Mouse (Mus musculus) adrenal gland (tissue): Measurements from ENCODE around the gene Pik3cb.

Experiments
- intact Hi-C: fragments of 180-260 bp; cut with DNase I; formaldehyde crosslinking; loops from one replicate; pipeline ENCODE4 v1.15.1; 2025

Gene Pik3cb

GRCm38 (mm10) chr9:99146855-99147735, 6.7 kb upstream of the Pik3cb start:
- intact Hi-C loops, result no loop called here

- intact Hi-C loops, result no loop called here
Measured at GRCm38 (mm10) chr9:99145756-99146155, 5.3 kb upstream of the Pik3cb start.

GRCm38 (mm10) chr9:99144416-99144989, 4.1 kb upstream of the Pik3cb start:
- intact Hi-C loops, result no loop called here

GRCm38 (mm10) chr9:99141618-99142017, 1.2 kb upstream of the Pik3cb start:
- intact Hi-C loops, result no loop called here

GRCm38 (mm10) chr9:99141171-99141570, 750 bp upstream of the Pik3cb start:
- intact Hi-C loops, result no loop called here

GRCm38 (mm10) chr9:99139194-99140023, 1.0 kb downstream of the Pik3cb start:
- intact Hi-C loops, result loop anchor here (2.0 kb wide), 1 partner anchor 105 kb away; no protein-coding TSS in a partner anchor

GRCm38 (mm10) chr9:99137301-99137700, 3.1 kb downstream of the Pik3cb start:
- intact Hi-C loops, result no loop called here

GRCm38 (mm10) chr9:99131951-99132470, 8.4 kb downstream of the Pik3cb start:
- intact Hi-C loops, result no loop called here

GRCm38 (mm10) chr9:99131119-99131518, 9.3 kb downstream of the Pik3cb start:
- intact Hi-C loops, result no loop called here

GRCm38 (mm10) chr9:99127578-99127977, 12.8 kb downstream of the Pik3cb start:
- intact Hi-C loops, result no loop called here

- intact Hi-C loops, result no loop called here
Measured at GRCm38 (mm10) chr9:99122749-99123148, 17.7 kb downstream of the Pik3cb start.

GRCm38 (mm10) chr9:99112409-99112808, 28.0 kb downstream of the Pik3cb start:
- intact Hi-C loops, result no loop called here

GRCm38 (mm10) chr9:99111085-99111484, 29.3 kb downstream of the Pik3cb start:
- intact Hi-C loops, result no loop called here

GRCm38 (mm10) chr9:99110213-99110612, 30.2 kb downstream of the Pik3cb start:
- intact Hi-C loops, result no loop called here

GRCm38 (mm10) chr9:99109585-99109984, 30.8 kb downstream of the Pik3cb start:
- intact Hi-C loops, result no loop called here

GRCm38 (mm10) chr9:99104449-99104848, 36.0 kb downstream of the Pik3cb start:
- intact Hi-C loops, result no loop called here

- intact Hi-C loops, result no loop called here
Measured at GRCm38 (mm10) chr9:99103865-99104264, 36.6 kb downstream of the Pik3cb start.

GRCm38 (mm10) chr9:99098482-99099129, 41.8 kb downstream of the Pik3cb start:
- intact Hi-C loops, result no loop called here

- intact Hi-C loops, result no loop called here
Measured at GRCm38 (mm10) chr9:99097668-99098067, 42.8 kb downstream of the Pik3cb start.

- intact Hi-C loops, result no loop called here
Measured at GRCm38 (mm10) chr9:99095192-99095591, 45.2 kb downstream of the Pik3cb start.

- intact Hi-C loops, result no loop called here
Measured at GRCm38 (mm10) chr9:99090546-99090945, 49.9 kb downstream of the Pik3cb start.
